Mouse (Mus musculus): ENCODE results near the gene Abcc2. TPM values are rescaled to one million over a fixed set of nuclear protein-coding genes. Genes with fewer than 3 reads are reported as not detected.

Gene Abcc2
- polyA plus RNA-seq, 2 experiments: 9.5 to 12.9 TPM

DNA sequence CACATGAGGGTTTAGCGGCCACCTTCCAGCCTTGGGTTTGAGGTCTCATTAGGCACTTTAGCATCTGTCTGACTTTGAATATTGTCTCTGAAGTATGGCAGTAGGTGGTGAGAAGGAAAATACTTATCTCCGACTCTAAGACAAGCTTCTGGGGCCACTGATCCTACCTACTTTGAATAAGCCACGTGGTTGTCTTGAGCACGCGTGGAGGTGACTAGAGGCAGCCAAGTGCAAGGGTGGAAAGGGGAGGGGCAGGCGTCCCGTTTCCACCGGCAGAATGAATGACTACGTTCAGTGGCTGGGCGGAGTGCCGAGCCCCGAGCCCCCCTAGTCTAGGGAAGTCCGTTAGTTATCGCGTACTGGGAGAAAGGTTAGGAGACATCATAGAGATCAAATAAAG is 65.1 kb downstream of the Abcc2 start:
- H3K36me3 ChIP-seq (replicated peaks; ENCODE audit: control insufficient read depth, insufficient read depth, low read depth): no peaks in the 10 kb centered on the region
- no peaks in the 10 kb centered on the region for H3K9me3 ChIP-seq (ENCODE audit: control insufficient read depth, low read length)
- no peak for TF ChIP-seq CTCF (IDR thresholded peaks at IDR 0.05; ENCODE audit: low read depth)
- TF ChIP-seq EP300 (IDR thresholded peaks at IDR 0.05; ENCODE audit: low read depth): no peak
- 81% methylated on average over 15 of the region's 15 CpGs for WGBS (ENCODE audit: insufficient replicate concordance)
- ATAC-seq (ENCODE audit: insufficient read depth): no peak
- H3K4me3 ChIP-seq (ENCODE audit: insufficient read depth in 1 of 2, low read depth in 2 of 2, low read length in 2 of 2): no peak overlapping the region
- peaks cover 0 to 5% of the 10 kb centered on the region in 2 experiments; a peak in 1 of 4 replicates for H3K4me1 ChIP-seq (replicated peaks; ENCODE audit: control insufficient read depth in 2 of 2, insufficient read depth in 2 of 2, low read length in 1 of 2)
- no peaks in the 10 kb centered on the region for H3K27me3 ChIP-seq (ENCODE audit: control insufficient read depth, insufficient read depth, low read length)
- no peak overlapping the region for H3K4me2 ChIP-seq (ENCODE audit: low read depth)
- DNase-seq (ENCODE audit: low read depth in 3 of 3, low spot score in 3 of 3): no peak
- H3K27ac ChIP-seq: no peak overlapping the region
- H3K9ac ChIP-seq (replicated peaks): no peak overlapping the region

DNA sequence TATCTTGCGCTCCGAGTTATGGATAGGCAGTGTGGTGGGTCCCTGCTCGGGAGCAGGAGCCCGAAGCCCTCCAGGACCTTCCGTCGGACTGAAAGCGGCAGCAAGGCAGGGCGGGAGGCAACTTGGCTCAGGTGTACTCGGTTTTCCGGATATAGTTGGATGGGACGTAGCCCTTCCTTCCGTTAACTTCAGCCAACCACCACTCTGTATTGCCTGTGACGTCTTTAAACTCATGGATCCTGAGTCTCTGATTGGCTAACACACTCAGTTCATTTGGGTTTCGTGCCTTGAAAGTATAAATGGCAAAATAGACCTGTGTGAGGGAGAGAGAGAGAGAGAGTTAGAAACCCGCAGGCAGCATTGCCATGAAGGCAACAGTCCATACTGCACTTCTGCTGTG is 66.0 kb downstream of the Abcc2 start:
- no peak for ATAC-seq (ENCODE audit: insufficient read depth)
- no peaks in the 10 kb centered on the region for H3K36me3 ChIP-seq (replicated peaks; ENCODE audit: control insufficient read depth, insufficient read depth, low read depth)
- WGBS (ENCODE audit: insufficient replicate concordance): 79% methylated on average over 15 of the region's 15 CpGs

GRCm38 (mm10) chr19:43850026-43850425 is 68.0 kb downstream of the Abcc2 start:
- no peak for TF ChIP-seq CTCF (IDR thresholded peaks at IDR 0.05; ENCODE audit: low read depth)
- no peak for TF ChIP-seq EP300 (IDR thresholded peaks at IDR 0.05; ENCODE audit: low read depth)

More for the DNA sequence above, 66.0 kb downstream of the Abcc2 start:
- H3K4me2 ChIP-seq (ENCODE audit: low read depth): no peak overlapping the region
- no peak for TF ChIP-seq EP300 (IDR thresholded peaks at IDR 0.05; ENCODE audit: low read depth)
- TF ChIP-seq CTCF (IDR thresholded peaks at IDR 0.05; ENCODE audit: low read depth): no peak
- H3K27me3 ChIP-seq (ENCODE audit: control insufficient read depth, insufficient read depth, low read length): no peaks in the 10 kb centered on the region
- no peaks in the 10 kb centered on the region for H3K9me3 ChIP-seq (ENCODE audit: control insufficient read depth, low read length)
- no peak overlapping the region for H3K9ac ChIP-seq (replicated peaks)
- no peak overlapping the region for H3K4me3 ChIP-seq (ENCODE audit: insufficient read depth in 1 of 2, low read depth in 2 of 2, low read length in 2 of 2)
- peaks cover 0 to 5% of the 10 kb centered on the region in 2 experiments; a peak in 1 of 4 replicates for H3K4me1 ChIP-seq (replicated peaks; ENCODE audit: control insufficient read depth in 2 of 2, insufficient read depth in 2 of 2, low read length in 1 of 2)
- H3K27ac ChIP-seq: no peak overlapping the region
- DNase-seq (ENCODE audit: low read depth in 3 of 3, low spot score in 3 of 3): no peak

GRCm38 (mm10) chr19:43851996-43852630 is 70.1 kb downstream of the Abcc2 start:
- Histone ChIP-seq H3K36me3 (replicated peaks; ENCODE audit: control insufficient read depth, insufficient read depth, low read depth) (no peaks in the 10 kb centered on the region), H3K9ac (replicated peaks) (no peak overlapping the region)
- no peak for ATAC-seq (ENCODE audit: insufficient read depth)

More at GRCm38 (mm10) chr19:43850026-43850425, 68.0 kb downstream of the Abcc2 start:
- Histone ChIP-seq H3K9me3 (ENCODE audit: control insufficient read depth, low read length) (no peaks in the 10 kb centered on the region), H3K36me3 (replicated peaks; ENCODE audit: control insufficient read depth, insufficient read depth, low read depth) (no peaks in the 10 kb centered on the region), H3K9ac (replicated peaks) (no peak overlapping the region), H3K4me1 (replicated peaks; ENCODE audit: control insufficient read depth in 2 of 2, insufficient read depth in 2 of 2, low read length in 1 of 2) (peaks cover 0 to 5% of the 10 kb centered on the region in 2 experiments; a peak in 1 of 4 replicates), H3K27me3 (ENCODE audit: control insufficient read depth, insufficient read depth, low read length) (no peaks in the 10 kb centered on the region), H3K27ac (no peak overlapping the region), H3K4me2 (ENCODE audit: low read depth) (no peak overlapping the region), H3K4me3 (ENCODE audit: insufficient read depth in 1 of 2, low read depth in 2 of 2, low read length in 2 of 2) (no peak overlapping the region)
- no peak for ATAC-seq (ENCODE audit: insufficient read depth)
- DNase-seq (ENCODE audit: low read depth in 3 of 3, low spot score in 3 of 3): no peak
- 75% methylated on average over 11 of the region's 11 CpGs for WGBS (ENCODE audit: insufficient replicate concordance)

GRCm38 (mm10) chr19:43852837-43853545 is 71.0 kb downstream of the Abcc2 start:
- H3K27me3 ChIP-seq (ENCODE audit: control insufficient read depth, insufficient read depth, low read length): no peaks in the 10 kb centered on the region
- no peak overlapping the region for H3K4me2 ChIP-seq (ENCODE audit: low read depth)
- no peaks in the 10 kb centered on the region for H3K9me3 ChIP-seq (ENCODE audit: control insufficient read depth, low read length)
- no peak for TF ChIP-seq EP300 (IDR thresholded peaks at IDR 0.05; ENCODE audit: low read depth)
- TF ChIP-seq CTCF (IDR thresholded peaks at IDR 0.05; ENCODE audit: low read depth): peak; percentile 49
- no peak overlapping the region for H3K27ac ChIP-seq
- DNase-seq (ENCODE audit: low read depth in 3 of 3, low spot score in 3 of 3) (no peak), ATAC-seq (ENCODE audit: insufficient read depth) (no peak)
- WGBS (ENCODE audit: insufficient replicate concordance): 44% methylated on average over 7 of the region's 7 CpGs
- H3K4me1 ChIP-seq (replicated peaks; ENCODE audit: control insufficient read depth in 2 of 2, insufficient read depth in 2 of 2, low read length in 1 of 2): no peaks in the 10 kb centered on the region
- H3K9ac ChIP-seq (replicated peaks): no peak overlapping the region
- H3K4me3 ChIP-seq (ENCODE audit: insufficient read depth in 1 of 2, low read depth in 2 of 2, low read length in 2 of 2): no peak overlapping the region
- H3K36me3 ChIP-seq (replicated peaks; ENCODE audit: control insufficient read depth, insufficient read depth, low read depth): no peaks in the 10 kb centered on the region

More at GRCm38 (mm10) chr19:43851996-43852630, 70.1 kb downstream of the Abcc2 start:
- DNase-seq (ENCODE audit: low read depth in 3 of 3, low spot score in 3 of 3): peak in 1 of 3 experiments; percentile 6
- 60% methylated on average over 21 of the region's 21 CpGs for WGBS (ENCODE audit: insufficient replicate concordance)
- H3K4me3 ChIP-seq (ENCODE audit: insufficient read depth in 1 of 2, low read depth in 2 of 2, low read length in 2 of 2): no peak overlapping the region
- no peak overlapping the region for H3K27ac ChIP-seq
- H3K27me3 ChIP-seq (ENCODE audit: control insufficient read depth, insufficient read depth, low read length): no peaks in the 10 kb centered on the region
- no peaks in the 10 kb centered on the region for H3K4me1 ChIP-seq (replicated peaks; ENCODE audit: control insufficient read depth in 2 of 2, insufficient read depth in 2 of 2, low read length in 1 of 2)
- TF ChIP-seq EP300 (IDR thresholded peaks at IDR 0.05; ENCODE audit: low read depth) (no peak), CTCF (IDR thresholded peaks at IDR 0.05; ENCODE audit: low read depth) (no peak)
- H3K4me2 ChIP-seq (ENCODE audit: low read depth): no peak overlapping the region
- H3K9me3 ChIP-seq (ENCODE audit: control insufficient read depth, low read length): no peaks in the 10 kb centered on the region

Measured in liver, embryonic 14.5 days (tissue).